Mouse (Mus musculus): ENCODE measurements around the gene Sec22c.

Sec22c gene

GRCm38 (mm10) chr9:121696626-121697025 lies 8.7 kb downstream of the Sec22c start:
- DNase-seq (ENCODE audit: low read depth in 1 of 2, low spot score in 2 of 2) = no peak

DNA sequence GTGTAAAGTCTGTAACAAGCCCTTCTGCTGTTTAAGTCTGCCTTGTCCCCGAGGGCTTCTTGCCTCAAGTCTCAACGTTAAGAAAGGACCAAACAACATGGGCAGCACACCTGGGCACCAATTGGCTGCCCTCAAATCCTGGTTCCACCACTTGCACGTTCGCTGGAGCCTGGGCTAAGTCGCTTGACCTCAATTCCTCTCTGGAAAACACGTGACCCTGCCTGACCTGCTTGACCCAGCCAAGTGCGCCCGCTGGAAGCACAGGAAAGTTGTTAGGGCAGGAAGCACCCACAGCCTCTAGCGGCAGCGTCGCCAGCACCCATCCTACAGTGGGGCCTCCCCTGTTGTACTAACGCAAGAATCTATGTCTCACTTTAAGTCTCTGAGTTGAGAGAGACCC lies 10.6 kb downstream of the Sec22c start:
- no peak for DNase-seq (ENCODE audit: low read depth in 1 of 2, low spot score in 2 of 2)

DNA sequence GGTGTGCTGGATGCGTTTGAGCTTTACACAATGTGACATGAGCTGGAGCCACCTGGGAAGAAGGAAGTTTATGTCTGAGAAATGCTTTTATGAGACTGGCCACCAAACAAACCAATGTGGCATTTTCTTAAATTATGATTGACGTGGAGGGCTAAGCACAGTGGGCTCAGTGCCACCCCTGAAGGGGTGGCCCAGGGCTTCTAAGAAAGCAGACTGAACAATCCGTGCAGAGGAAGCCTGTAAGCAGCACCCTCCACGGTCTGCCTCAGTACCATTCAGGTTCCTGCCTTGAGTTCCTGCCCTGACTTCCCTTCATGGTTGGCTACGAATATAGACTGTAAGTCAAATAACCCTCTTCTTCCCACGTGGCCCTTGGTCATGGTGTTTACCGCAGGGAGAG lies 14.6 kb downstream of the Sec22c start:
- no peak for DNase-seq (ENCODE audit: low read depth in 1 of 2, low spot score in 2 of 2)

- DNase-seq (ENCODE audit: low read depth in 1 of 2, low spot score in 2 of 2) = no peak
These were observed 15.1 kb downstream of the Sec22c start for GRCm38 (mm10) chr9:121690200-121690651.

DNA sequence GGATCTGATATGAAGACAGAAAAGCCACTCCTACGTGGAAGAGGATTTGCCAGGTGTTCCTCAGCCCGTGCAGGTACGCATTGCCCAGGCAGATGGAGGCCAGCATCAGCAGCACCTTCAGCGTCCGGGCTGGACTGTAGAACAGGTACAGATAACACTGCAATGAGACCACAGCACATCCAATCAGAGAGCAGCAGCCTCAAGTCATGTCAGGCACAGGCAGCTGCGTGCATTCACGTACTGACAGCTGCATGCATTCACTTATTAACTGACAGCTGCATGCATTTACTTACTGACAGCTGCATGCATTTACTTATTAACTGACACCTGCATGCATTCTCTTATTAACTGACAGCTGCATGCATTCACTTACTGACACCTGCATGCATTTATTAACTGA lies 20.6 kb downstream of the Sec22c start:
- no peak for DNase-seq (ENCODE audit: low read depth in 1 of 2, low spot score in 2 of 2)

DNA sequence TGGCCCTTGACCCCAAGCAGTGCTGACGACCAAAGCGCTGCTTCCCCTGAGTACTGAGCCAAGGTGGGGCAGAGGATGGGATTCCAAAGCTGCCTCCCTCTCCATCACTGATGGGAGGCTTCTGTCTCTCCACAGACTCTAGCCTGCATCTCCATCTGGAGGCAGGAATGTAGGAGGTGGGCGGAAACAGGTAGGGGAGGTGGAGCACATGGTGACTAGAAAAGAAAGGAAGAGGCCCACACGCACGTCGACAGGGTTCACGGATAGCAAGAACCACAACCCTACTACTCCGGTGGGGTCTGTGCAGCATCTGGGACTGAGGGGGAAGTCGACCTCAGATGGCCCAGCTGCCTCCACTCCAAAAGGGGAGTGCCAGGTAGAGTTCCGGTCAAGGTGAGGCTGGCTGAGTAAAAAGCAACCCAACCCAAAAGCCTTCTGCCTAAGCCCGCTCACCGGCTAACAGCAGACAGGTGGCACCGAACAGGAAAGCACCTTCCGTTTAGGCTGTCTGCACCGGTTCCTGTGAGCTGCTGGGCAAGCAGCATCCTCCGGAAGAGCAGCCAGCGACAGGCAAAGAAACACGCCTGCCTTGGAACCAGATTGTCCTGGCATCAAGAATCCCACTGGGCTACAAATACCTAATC lies 23.1 kb downstream of the Sec22c start:
- no peak for DNase-seq (ENCODE audit: low read depth in 1 of 2, low spot score in 2 of 2)

GRCm38 (mm10) chr9:121681191-121681590 lies 24.1 kb downstream of the Sec22c start:
- no peak for DNase-seq (ENCODE audit: low read depth in 1 of 2, low spot score in 2 of 2)

GRCm38 (mm10) chr9:121679549-121679948 lies 25.7 kb downstream of the Sec22c start:
- DNase-seq (ENCODE audit: low read depth in 1 of 2, low spot score in 2 of 2) = no peak

GRCm38 (mm10) chr9:121677476-121677875 lies 27.8 kb downstream of the Sec22c start:
- no peak for DNase-seq (ENCODE audit: low read depth in 1 of 2, low spot score in 2 of 2)

DNA sequence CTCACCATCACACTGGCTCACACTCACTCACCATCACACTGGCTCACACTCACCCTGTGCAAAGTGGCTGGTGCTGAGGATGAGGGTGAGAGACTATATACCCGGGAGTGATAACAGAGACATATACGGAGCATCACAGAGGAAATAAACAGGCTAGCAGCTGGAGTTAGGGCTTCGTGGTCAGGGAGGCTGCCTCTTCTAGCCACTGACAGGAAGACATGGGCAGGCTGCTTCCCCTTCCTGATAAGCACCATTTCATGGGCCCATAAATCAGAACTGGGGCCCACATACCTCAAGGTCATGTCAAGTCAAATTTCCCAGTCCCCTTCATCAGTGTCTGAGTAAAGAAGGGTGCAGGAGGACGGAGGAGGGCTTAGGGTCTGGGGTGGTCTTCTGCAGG lies 28.2 kb downstream of the Sec22c start:
- no peak for DNase-seq (ENCODE audit: low read depth in 1 of 2, low spot score in 2 of 2)

GRCm38 (mm10) chr9:121675556-121675955 lies 29.7 kb downstream of the Sec22c start:
- no peak for DNase-seq (ENCODE audit: low read depth in 1 of 2, low spot score in 2 of 2)

GRCm38 (mm10) chr9:121675011-121675410 lies 30.3 kb downstream of the Sec22c start:
- peak; percentile 40 to 42 for DNase-seq (ENCODE audit: low read depth in 1 of 2, low spot score in 2 of 2)

GRCm38 (mm10) chr9:121673716-121674115 lies 31.6 kb downstream of the Sec22c start:
- DNase-seq (ENCODE audit: low read depth in 1 of 2, low spot score in 2 of 2) = no peak

DNA sequence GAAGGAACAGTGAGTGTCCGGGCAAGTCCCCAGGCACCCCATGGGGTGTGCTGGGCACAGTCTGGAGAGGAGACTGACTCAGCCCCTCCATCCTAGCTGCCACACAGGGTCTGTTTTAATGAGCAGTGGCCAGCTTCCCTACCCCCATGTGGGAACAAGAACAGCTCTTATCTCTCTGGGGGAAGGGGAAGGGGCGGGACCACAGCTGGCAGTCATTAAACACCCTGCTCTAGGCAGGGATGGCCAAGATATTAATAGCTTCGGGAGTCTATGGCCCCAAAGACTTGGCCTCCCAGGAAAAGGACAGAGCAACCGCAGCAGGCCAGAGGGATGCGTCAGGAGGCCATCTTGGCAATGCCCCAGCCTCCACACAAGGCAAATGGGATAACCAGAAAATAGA lies 33.0 kb downstream of the Sec22c start:
- DNase-seq (ENCODE audit: low read depth in 1 of 2, low spot score in 2 of 2) = no peak

- DNase-seq (ENCODE audit: low read depth in 1 of 2, low spot score in 2 of 2) = no peak
These were observed 34.0 kb downstream of the Sec22c start for GRCm38 (mm10) chr9:121671300-121671699.

DNA sequence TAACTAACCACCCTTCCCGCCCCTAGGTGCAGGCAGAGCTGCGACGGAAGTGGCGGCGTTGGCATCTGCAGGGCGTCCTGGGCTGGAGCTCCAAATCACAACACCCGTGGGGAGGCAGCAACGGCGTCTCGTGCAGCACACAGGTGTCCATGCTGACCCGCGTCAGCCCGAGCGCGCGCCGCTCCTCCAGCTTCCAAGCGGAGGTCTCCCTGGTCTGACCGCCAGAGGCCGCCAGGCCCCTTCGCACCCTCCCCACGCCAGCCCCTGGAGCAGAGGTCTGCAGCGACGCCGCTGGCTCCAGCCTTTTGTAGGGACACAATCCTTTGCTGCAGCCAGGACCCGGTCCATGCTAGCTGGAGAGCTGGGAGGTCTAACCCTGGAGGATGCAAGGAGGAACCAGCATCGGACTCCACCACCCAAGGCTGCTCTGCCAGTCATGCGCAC lies 35.9 kb downstream of the Sec22c start:
- DNase-seq (ENCODE audit: low read depth in 1 of 2, low spot score in 2 of 2) = peak in 1 of 2 experiments; percentile 15

GRCm38 (mm10) chr9:121667822-121668221 lies 37.5 kb downstream of the Sec22c start:
- DNase-seq (ENCODE audit: low read depth in 1 of 2, low spot score in 2 of 2) = no peak

DNA sequence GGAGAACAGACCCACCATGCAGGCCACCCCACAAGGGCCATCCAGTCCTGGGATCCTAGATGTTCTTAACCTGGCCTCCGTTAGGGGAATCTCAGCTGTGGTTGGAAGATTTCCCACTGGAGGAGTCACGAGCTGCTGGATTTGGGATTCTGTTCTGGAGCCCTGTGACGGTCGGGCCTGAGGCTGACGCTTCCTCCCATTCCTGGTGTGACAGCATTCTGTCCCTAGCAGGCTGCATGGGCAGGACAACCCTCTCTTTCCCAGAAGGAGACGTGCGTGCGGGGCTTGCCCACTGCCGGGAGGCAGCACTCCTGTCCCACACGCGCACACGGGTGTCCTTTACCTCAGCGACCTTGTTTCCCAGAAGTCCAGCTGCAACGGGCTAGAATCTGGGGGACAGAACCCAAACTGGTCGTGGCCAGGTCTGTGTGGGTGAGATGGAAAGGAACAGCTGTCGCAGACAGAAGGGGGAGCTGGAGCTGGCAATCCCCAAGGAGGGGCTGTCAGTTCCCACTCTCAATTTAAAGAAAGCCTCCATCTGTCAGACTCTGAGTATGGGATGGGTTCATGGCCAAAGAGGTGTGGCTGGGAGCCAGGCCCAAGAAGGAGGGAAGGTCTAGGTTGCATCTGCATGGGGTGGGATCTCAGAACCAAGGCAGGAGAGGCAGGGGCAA lies 38.2 kb downstream of the Sec22c start:
- no peak for DNase-seq (ENCODE audit: low read depth in 1 of 2, low spot score in 2 of 2)

DNA sequence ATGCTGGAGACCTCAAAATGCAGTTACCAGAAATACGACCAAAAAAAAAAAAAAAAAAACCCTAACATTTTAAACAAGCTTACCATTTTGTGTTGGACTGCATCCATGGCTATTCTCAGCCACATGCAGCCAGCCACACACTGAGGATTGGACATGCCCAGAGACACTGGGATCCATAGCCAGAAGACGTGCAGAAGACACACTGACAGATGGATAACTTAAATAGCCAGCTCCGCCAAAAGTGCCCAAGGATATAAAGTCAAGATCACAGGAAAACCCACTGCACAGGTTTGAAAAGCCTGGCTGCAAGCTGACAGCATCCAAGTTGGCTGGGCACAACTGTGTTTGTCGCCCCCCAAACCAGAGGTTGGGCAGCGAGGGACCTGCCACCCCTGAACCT lies 41.2 kb downstream of the Sec22c start:
- no peak for DNase-seq (ENCODE audit: low read depth in 1 of 2, low spot score in 2 of 2)

DNA sequence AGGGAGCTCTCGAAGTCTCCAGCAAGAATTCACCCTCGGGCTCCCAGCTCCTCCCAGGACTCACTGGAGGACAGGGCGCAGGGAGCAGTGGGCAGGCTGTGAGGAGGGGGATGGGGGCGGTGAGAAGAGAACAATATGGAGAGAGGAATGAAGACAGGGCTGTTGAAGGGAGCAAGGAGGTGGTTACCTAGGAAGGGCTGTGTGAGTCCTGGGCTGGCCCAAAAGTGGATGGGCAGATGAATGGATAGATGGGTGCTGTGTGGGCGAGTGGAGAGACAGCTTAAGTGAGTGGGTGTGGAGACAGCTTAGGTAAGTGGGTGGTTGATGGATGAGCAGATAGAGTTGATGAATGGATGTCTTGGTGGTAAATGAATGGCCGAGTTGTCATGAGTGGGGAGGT lies 41.8 kb downstream of the Sec22c start:
- DNase-seq (ENCODE audit: low read depth in 1 of 2, low spot score in 2 of 2) = no peak

- DNase-seq (ENCODE audit: low read depth in 1 of 2, low spot score in 2 of 2) = no peak
These were observed 45.5 kb downstream of the Sec22c start for GRCm38 (mm10) chr9:121659791-121660190.

- DNase-seq (ENCODE audit: low read depth in 1 of 2, low spot score in 2 of 2) = no peak
These were observed 47.0 kb downstream of the Sec22c start for GRCm38 (mm10) chr9:121658248-121658647.

- DNase-seq (ENCODE audit: low read depth in 1 of 2, low spot score in 2 of 2) = no peak
These were observed 48.1 kb downstream of the Sec22c start for GRCm38 (mm10) chr9:121657143-121657542.
